Mouse (Mus musculus) liver, adult (tissue): ENCODE data around the gene Txndc9.

Experiments used
- GATA4 ChIP-seq: IDR thresholded peaks from 2 replicates; pipeline ENCODE4 v1.6.1; 2014; ENCODE audit warnings: mild to moderate bottlenecking, low read length; ENCODE audit not compliant: insufficient replicate concordance

The Txndc9 gene

GRCm38 (mm10) chr1:37997867-37998266, at the start of gene Txndc9, which contains the start of gene Eif5b:
TSS of gene Txndc9 (minus strand) at chr1:37997893.
TSS of gene Eif5b (plus strand) at chr1:37998010.
- TF ChIP-seq GATA4, result peak; percentile 61; the same call in 1 of the 2 replicates

- TF ChIP-seq GATA4, result no peak
Observed at GRCm38 (mm10) chr1:38038898-38039297, 41.2 kb upstream of the Txndc9 start.

- TF ChIP-seq GATA4, result no peak
Observed at GRCm38 (mm10) chr1:38037375-38037774, 39.7 kb upstream of the Txndc9 start.

GRCm38 (mm10) chr1:38035521-38035920, 37.8 kb upstream of the Txndc9 start:
- no peak for TF ChIP-seq GATA4

GRCm38 (mm10) chr1:38031391-38031790, 33.7 kb upstream of the Txndc9 start:
- TF ChIP-seq GATA4, result no peak

GRCm38 (mm10) chr1:38027301-38027700, 29.6 kb upstream of the Txndc9 start:
- TF ChIP-seq GATA4, result no peak

- TF ChIP-seq GATA4, result no peak
Observed at GRCm38 (mm10) chr1:38014551-38015203, 17.0 kb upstream of the Txndc9 start.

- TF ChIP-seq GATA4, result no peak
Observed at GRCm38 (mm10) chr1:38012509-38012908, 14.8 kb upstream of the Txndc9 start.

GRCm38 (mm10) chr1:38012104-38012503, 14.4 kb upstream of the Txndc9 start:
- TF ChIP-seq GATA4, result no peak

- no peak for TF ChIP-seq GATA4
Observed at GRCm38 (mm10) chr1:38011647-38012046, 14.0 kb upstream of the Txndc9 start.

GRCm38 (mm10) chr1:38006741-38007140, 9.0 kb upstream of the Txndc9 start:
- TF ChIP-seq GATA4, result no peak

GRCm38 (mm10) chr1:38003046-38003445, 5.4 kb upstream of the Txndc9 start:
- no peak for TF ChIP-seq GATA4

- no peak for TF ChIP-seq GATA4
Observed at GRCm38 (mm10) chr1:38001956-38002355, 4.3 kb upstream of the Txndc9 start.

- no peak for TF ChIP-seq GATA4
Observed at GRCm38 (mm10) chr1:38000844-38001243, 3.2 kb upstream of the Txndc9 start.

- no peak for TF ChIP-seq GATA4
Observed at GRCm38 (mm10) chr1:37999552-37999951, 1.9 kb upstream of the Txndc9 start.

- TF ChIP-seq GATA4, result no peak
Observed at GRCm38 (mm10) chr1:37998371-37999199, 892 bp upstream of the Txndc9 start.
